Mouse (Mus musculus) cerebral cortex, adult 2 months (tissue): Measurements from ENCODE around the gene 1700019D03Rik.

ENCODE experiments used
- WGBS: fragments of 180-500 bp; shearing (Covaris S2); methylation state at CpG from one replicate; pipeline ENCODE4 v1.1.7; 2018; 5-methylcytosine and 5-hydroxymethylcytosine counted together

1700019D03Rik gene

GRCm38 (mm10) chr1:53020079-53020478 is at the start of gene 1700019D03Rik:
TSS of gene 1700019D03Rik (minus strand) at chr1:53020179.
- 50% methylated on average over 5 of the region's 5 CpGs for WGBS

- WGBS = 82% methylated on average over 4 of the region's 4 CpGs
These were observed 43.9 kb upstream of the 1700019D03Rik start for GRCm38 (mm10) chr1:53063921-53064320.

GRCm38 (mm10) chr1:53061871-53062608 is 42.1 kb upstream of the 1700019D03Rik start:
- 41% methylated on average over 13 of the region's 13 CpGs for WGBS

GRCm38 (mm10) chr1:53061340-53061739 is 41.4 kb upstream of the 1700019D03Rik start, which contains the start of gene Mstn:
TSS of gene Mstn (plus strand) at chr1:53061640.
- WGBS = 58% methylated on average over 6 of the region's 6 CpGs

GRCm38 (mm10) chr1:53060499-53060898 is 40.5 kb upstream of the 1700019D03Rik start:
- WGBS = 65% methylated on average over 8 of the region's 8 CpGs

- WGBS = 70% methylated on average over 5 of the region's 5 CpGs
These were observed 39.1 kb upstream of the 1700019D03Rik start for GRCm38 (mm10) chr1:53059106-53059505.

- WGBS = 49% methylated on average over 9 of the region's 9 CpGs
These were observed 33.4 kb upstream of the 1700019D03Rik start for GRCm38 (mm10) chr1:53053087-53054022.

GRCm38 (mm10) chr1:53049763-53050427 is 29.9 kb upstream of the 1700019D03Rik start:
- 84% methylated on average over 8 of the region's 8 CpGs for WGBS

GRCm38 (mm10) chr1:53037443-53037871 is 17.5 kb upstream of the 1700019D03Rik start:
- WGBS = 61% methylated on average over 5 of the region's 5 CpGs

GRCm38 (mm10) chr1:53018746-53019505 is 1.1 kb downstream of the 1700019D03Rik start:
- 44% methylated on average over 3 of the region's 3 CpGs for WGBS

GRCm38 (mm10) chr1:53015606-53016005 is 4.4 kb downstream of the 1700019D03Rik start:
- WGBS = 46% methylated on average over 5 of the region's 5 CpGs

- WGBS = 51% methylated on average over 6 of the region's 6 CpGs
These were observed 5.3 kb downstream of the 1700019D03Rik start for GRCm38 (mm10) chr1:53014716-53015115.

- 36% methylated on average over 5 of the region's 5 CpGs for WGBS
These were observed 33.3 kb downstream of the 1700019D03Rik start for GRCm38 (mm10) chr1:52986692-52987091.

GRCm38 (mm10) chr1:52973198-52973597 is 46.8 kb downstream of the 1700019D03Rik start:
- WGBS = 42% methylated on average over 5 of the region's 5 CpGs

- WGBS = 76% methylated on average over 2 of the region's 2 CpGs
These were observed 48.0 kb downstream of the 1700019D03Rik start for GRCm38 (mm10) chr1:52971881-52972503.

- WGBS = 83% methylated on average over 8 of the region's 8 CpGs
These were observed 55.4 kb downstream of the 1700019D03Rik start for GRCm38 (mm10) chr1:52964581-52964980.

GRCm38 (mm10) chr1:52963097-52963496 is 56.9 kb downstream of the 1700019D03Rik start:
- 92% methylated on average over 2 of the region's 2 CpGs for WGBS

- 52% methylated on average over 6 of the region's 6 CpGs for WGBS
These were observed 59.8 kb downstream of the 1700019D03Rik start for GRCm38 (mm10) chr1:52960191-52960590.

GRCm38 (mm10) chr1:52956746-52957145 is 63.2 kb downstream of the 1700019D03Rik start:
- WGBS = 58% methylated on average over 4 of the region's 4 CpGs

- WGBS = 37% methylated on average over 6 of the region's 6 CpGs
These were observed 64.9 kb downstream of the 1700019D03Rik start for GRCm38 (mm10) chr1:52955102-52955501.

- 92% methylated on average over 2 of the region's 2 CpGs for WGBS
These were observed 65.5 kb downstream of the 1700019D03Rik start for GRCm38 (mm10) chr1:52954456-52954855.
